Mouse (Mus musculus): Measurements from ENCODE around the gene Arhgef6. TPM values are rescaled to one million over a fixed set of nuclear protein-coding genes. Genes with fewer than 3 reads are reported as not detected.

Arhgef6 gene
- total and polyA plus RNA-seq, 2 experiments = 1.8 to 5.3 TPM

DNA sequence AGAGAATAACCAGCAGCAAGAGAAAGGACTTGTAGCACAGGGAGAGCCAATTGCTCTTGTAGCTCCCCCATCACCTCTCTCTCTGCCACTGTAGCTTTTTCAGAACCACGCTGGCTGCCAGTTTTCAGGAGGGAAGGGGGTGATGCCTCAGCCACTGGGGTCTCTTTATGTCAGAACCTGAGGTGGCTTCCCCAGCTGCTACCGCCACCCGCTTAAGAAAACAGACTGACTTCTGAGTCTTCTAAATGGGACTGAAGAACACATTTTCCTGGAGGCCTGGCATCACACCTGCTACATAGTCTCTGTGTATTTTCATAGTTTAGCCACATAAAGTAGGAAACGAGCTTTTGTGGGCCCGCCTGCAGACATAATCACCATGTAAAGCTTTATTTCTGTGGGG, 26.5 kb downstream of the Arhgef6 start:
- Histone ChIP-seq H3K36me3 (ENCODE audit: control insufficient read depth, insufficient read depth, low read length) (no peaks in the 10 kb centered on the region), H3K27me3 (ENCODE audit: control insufficient read depth, insufficient read depth, low read length) (no peaks in the 10 kb centered on the region), H3K79me2 (ENCODE audit: control insufficient read depth, insufficient read depth, low read length) (no peaks in the 10 kb centered on the region), H3K27ac (replicated peaks; ENCODE audit: insufficient read depth, low read depth, low read length) (no peak overlapping the region), H3K4me3 (ENCODE audit: insufficient read depth, low read depth, low read length) (no peak overlapping the region), H3K4me1 (ENCODE audit: control insufficient read depth, insufficient read depth, low read length) (no peaks in the 10 kb centered on the region), H3K9ac (ENCODE audit: low read depth, low read length) (no peak overlapping the region)
- WGBS = 91% methylated on average over 5 of the region's 5 CpGs
- TF ChIP-seq CTCF (IDR thresholded peaks at IDR 0.05; ENCODE audit: low read depth, low read length) (no peak), POLR2A (IDR thresholded peaks at IDR 0.05; ENCODE audit: extremely low read depth, insufficient read depth, low read length) (no peak)
- DNase-seq (ENCODE audit: extremely low read depth, low read depth, low spot score) = no peak

DNA sequence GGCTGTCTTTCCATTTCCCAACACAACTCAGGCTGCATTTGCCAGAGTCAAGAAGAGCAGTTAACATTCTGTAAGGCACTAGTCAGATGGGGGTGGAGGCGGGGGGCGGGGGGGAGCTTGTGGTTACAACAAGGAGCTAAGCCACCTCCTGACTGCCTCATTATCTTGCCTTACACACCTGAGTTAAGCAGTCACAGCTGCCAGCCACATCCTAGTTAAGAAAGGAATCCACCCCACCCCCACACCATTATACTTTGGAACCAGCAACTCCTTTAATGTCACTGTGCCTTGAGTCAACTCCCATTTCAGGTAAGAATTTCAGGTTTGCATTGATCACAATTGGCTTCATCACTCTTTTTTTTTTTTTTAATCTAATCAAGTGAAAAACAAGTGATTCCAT, 28.5 kb downstream of the Arhgef6 start:
- Histone ChIP-seq H3K27ac (replicated peaks; ENCODE audit: insufficient read depth, low read depth, low read length) (no peak overlapping the region), H3K4me3 (ENCODE audit: insufficient read depth, low read depth, low read length) (no peak overlapping the region), H3K36me3 (ENCODE audit: control insufficient read depth, insufficient read depth, low read length) (no peaks in the 10 kb centered on the region), H3K79me2 (ENCODE audit: control insufficient read depth, insufficient read depth, low read length) (no peaks in the 10 kb centered on the region), H3K4me1 (ENCODE audit: control insufficient read depth, insufficient read depth, low read length) (no peaks in the 10 kb centered on the region; the same call in 1 of the 2 replicates), H3K9ac (ENCODE audit: low read depth, low read length) (no peak overlapping the region), H3K27me3 (ENCODE audit: control insufficient read depth, insufficient read depth, low read length) (no peaks in the 10 kb centered on the region)
- no peak for DNase-seq (ENCODE audit: extremely low read depth, low read depth, low spot score)
- WGBS = 100% methylated on average over 2 of the region's 2 CpGs
- TF ChIP-seq CTCF (IDR thresholded peaks at IDR 0.05; ENCODE audit: low read depth, low read length) (no peak), POLR2A (IDR thresholded peaks at IDR 0.05; ENCODE audit: extremely low read depth, insufficient read depth, low read length) (no peak)

DNA sequence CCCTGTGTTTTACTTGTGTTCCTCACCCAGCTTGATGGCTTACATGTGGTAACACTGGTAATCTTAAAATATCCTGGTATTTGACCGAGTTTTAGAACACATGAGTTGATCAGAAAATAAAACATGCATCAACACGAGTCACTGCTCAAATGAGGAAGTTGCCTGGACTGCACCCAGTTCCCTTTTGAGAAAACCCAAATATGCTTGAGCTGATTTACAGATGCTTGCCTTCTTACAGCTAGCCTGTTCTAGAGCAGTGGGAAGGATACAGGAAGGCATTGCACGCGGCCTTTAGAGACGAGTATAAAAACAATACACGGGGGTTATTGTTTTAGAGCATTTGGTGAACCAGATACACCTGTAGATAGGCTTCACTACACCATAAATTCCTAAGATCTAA, 31.8 kb downstream of the Arhgef6 start:
- Histone ChIP-seq H3K36me3 (ENCODE audit: control insufficient read depth, insufficient read depth, low read length) (no peaks in the 10 kb centered on the region), H3K27me3 (ENCODE audit: control insufficient read depth, insufficient read depth, low read length) (no peaks in the 10 kb centered on the region), H3K79me2 (ENCODE audit: control insufficient read depth, insufficient read depth, low read length) (no peaks in the 10 kb centered on the region), H3K4me1 (ENCODE audit: control insufficient read depth, insufficient read depth, low read length) (no peaks in the 10 kb centered on the region; the same call in none of the 2 replicates), H3K27ac (replicated peaks; ENCODE audit: insufficient read depth, low read depth, low read length) (no peak overlapping the region), H3K9ac (ENCODE audit: low read depth, low read length) (no peak overlapping the region), H3K4me3 (ENCODE audit: insufficient read depth, low read depth, low read length) (no peak overlapping the region)
- TF ChIP-seq CTCF (IDR thresholded peaks at IDR 0.05; ENCODE audit: low read depth, low read length) = no peak
- TF ChIP-seq POLR2A (IDR thresholded peaks at IDR 0.05; ENCODE audit: extremely low read depth, insufficient read depth, low read length) = no peak
- 66% methylated on average over 6 of the region's 6 CpGs for WGBS
- DNase-seq (ENCODE audit: extremely low read depth, low read depth, low spot score) = peak; percentile 10

DNA sequence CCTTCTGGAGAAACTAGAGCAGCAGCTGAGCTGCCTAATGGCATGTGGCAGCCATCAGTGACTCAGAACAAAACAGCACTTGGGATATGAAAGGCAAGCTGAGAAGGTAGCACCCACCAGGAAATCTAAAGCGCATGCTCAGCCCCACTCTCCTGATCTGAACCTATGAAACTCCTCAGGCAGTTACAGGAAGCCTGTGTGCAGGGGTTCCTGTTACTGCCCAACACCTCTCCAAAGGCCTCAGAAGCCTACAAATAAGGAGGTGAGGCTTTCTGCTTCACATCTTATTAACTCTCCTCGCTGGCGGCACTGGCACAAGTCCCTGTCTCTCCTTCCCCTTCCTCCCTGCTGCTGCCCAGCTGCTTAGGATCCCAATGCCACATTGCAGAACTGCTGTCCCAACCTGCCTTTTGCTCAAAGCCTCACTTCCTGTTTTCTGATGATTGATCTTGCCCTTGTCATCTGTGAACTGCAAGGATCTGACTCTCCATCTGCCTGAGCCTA, 33.7 kb downstream of the Arhgef6 start:
- no peaks in the 10 kb centered on the region for H3K36me3 ChIP-seq (ENCODE audit: control insufficient read depth, insufficient read depth, low read length)
- 81% methylated on average over 3 of the region's 3 CpGs for WGBS
- H3K9ac ChIP-seq (ENCODE audit: low read depth, low read length) = no peak overlapping the region
- TF ChIP-seq CTCF (IDR thresholded peaks at IDR 0.05; ENCODE audit: low read depth, low read length) (no peak), POLR2A (IDR thresholded peaks at IDR 0.05; ENCODE audit: extremely low read depth, insufficient read depth, low read length) (no peak)
- no peak overlapping the region for H3K27ac ChIP-seq (replicated peaks; ENCODE audit: insufficient read depth, low read depth, low read length)
- no peak overlapping the region for H3K4me3 ChIP-seq (ENCODE audit: insufficient read depth, low read depth, low read length)
- no peak for DNase-seq (ENCODE audit: extremely low read depth, low read depth, low spot score)
- no peaks in the 10 kb centered on the region for H3K79me2 ChIP-seq (ENCODE audit: control insufficient read depth, insufficient read depth, low read length)
- H3K4me1 ChIP-seq (ENCODE audit: control insufficient read depth, insufficient read depth, low read length) = no peaks in the 10 kb centered on the region; the same call in none of the 2 replicates
- no peaks in the 10 kb centered on the region for H3K27me3 ChIP-seq (ENCODE audit: control insufficient read depth, insufficient read depth, low read length)

- no peak overlapping the region for H3K9ac ChIP-seq (ENCODE audit: low read depth, low read length)
- H3K27me3 ChIP-seq (ENCODE audit: control insufficient read depth, insufficient read depth, low read length) = no peaks in the 10 kb centered on the region
- WGBS = 84% methylated on average over 8 of the region's 8 CpGs
- H3K4me3 ChIP-seq (ENCODE audit: insufficient read depth, low read depth, low read length) = no peak overlapping the region
- H3K4me1 ChIP-seq (ENCODE audit: control insufficient read depth, insufficient read depth, low read length) = no peaks in the 10 kb centered on the region; the same call in none of the 2 replicates
- DNase-seq (ENCODE audit: extremely low read depth, low read depth, low spot score) = no peak
- no peaks in the 10 kb centered on the region for H3K79me2 ChIP-seq (ENCODE audit: control insufficient read depth, insufficient read depth, low read length)
- H3K36me3 ChIP-seq (ENCODE audit: control insufficient read depth, insufficient read depth, low read length) = no peaks in the 10 kb centered on the region
- no peak overlapping the region for H3K27ac ChIP-seq (replicated peaks; ENCODE audit: insufficient read depth, low read depth, low read length)
- TF ChIP-seq POLR2A (IDR thresholded peaks at IDR 0.05; ENCODE audit: extremely low read depth, insufficient read depth, low read length) (no peak), CTCF (IDR thresholded peaks at IDR 0.05; ENCODE audit: low read depth, low read length) (no peak)
Observed at GRCm38 (mm10) chrX:57303188-57303878, 35.2 kb downstream of the Arhgef6 start.

- Histone ChIP-seq H3K27me3 (ENCODE audit: control insufficient read depth, insufficient read depth, low read length) (no peaks in the 10 kb centered on the region), H3K4me1 (ENCODE audit: control insufficient read depth, insufficient read depth, low read length) (no peaks in the 10 kb centered on the region), H3K79me2 (ENCODE audit: control insufficient read depth, insufficient read depth, low read length) (no peaks in the 10 kb centered on the region), H3K9ac (ENCODE audit: low read depth, low read length) (no peak overlapping the region), H3K36me3 (ENCODE audit: control insufficient read depth, insufficient read depth, low read length) (no peaks in the 10 kb centered on the region), H3K4me3 (ENCODE audit: insufficient read depth, low read depth, low read length) (no peak overlapping the region), H3K27ac (replicated peaks; ENCODE audit: insufficient read depth, low read depth, low read length) (no peak overlapping the region)
- DNase-seq (ENCODE audit: extremely low read depth, low read depth, low spot score) = no peak
- TF ChIP-seq CTCF (IDR thresholded peaks at IDR 0.05; ENCODE audit: low read depth, low read length) (no peak), POLR2A (IDR thresholded peaks at IDR 0.05; ENCODE audit: extremely low read depth, insufficient read depth, low read length) (no peak)
- WGBS = 61% methylated on average over 7 of the region's 7 CpGs
Observed at GRCm38 (mm10) chrX:57298946-57299345, 39.6 kb downstream of the Arhgef6 start.

Data from liver, adult 2 months (tissue).